Mouse (Mus musculus): ENCODE data around the gene Hist1h2ab. TPM values are rescaled to one million over a fixed set of nuclear protein-coding genes. Genes with fewer than 3 reads are reported as not detected.
A peak's percentile ranks its signal among the peaks of the same experiment; 100 is the strongest.
"Not testable (repeated sequence)": the region's sequence is repeated elsewhere in the genome, so short reads cannot be mapped to it uniquely, and the experiment has no call there.

The Hist1h2ab gene
- 76.6 and 90.4 TPM in 2 replicates for total RNA-seq (2021)
- long read RNA-seq, result 0 reads

GRCm38 (mm10) chr13:23750839-23751477 lies at the start of gene Hist1h2ab:
Hist1h2ab (plus strand) TSS chr13:23751126.
- not testable (repeated sequence) for DNase-seq

DNA sequence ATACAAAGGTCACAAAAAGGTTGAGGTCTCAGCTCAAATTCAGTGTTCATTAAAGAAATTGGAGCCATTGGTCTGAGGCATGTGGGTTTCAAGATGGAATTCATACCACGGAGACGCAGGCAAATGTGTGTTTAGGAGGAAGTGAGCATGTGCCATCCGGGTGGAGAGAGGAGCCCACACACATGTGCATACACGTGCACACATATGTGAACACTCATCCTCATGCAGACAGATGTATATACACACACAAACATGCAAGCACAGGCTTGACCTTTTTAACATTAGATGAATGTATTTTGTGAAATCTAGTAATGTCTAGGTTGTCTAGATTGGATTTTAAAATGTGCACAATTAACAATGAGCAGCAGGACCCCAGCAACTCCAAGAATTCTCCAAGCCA lies 48.7 kb upstream of the Hist1h2ab start:
- no peak for DNase-seq

DNA sequence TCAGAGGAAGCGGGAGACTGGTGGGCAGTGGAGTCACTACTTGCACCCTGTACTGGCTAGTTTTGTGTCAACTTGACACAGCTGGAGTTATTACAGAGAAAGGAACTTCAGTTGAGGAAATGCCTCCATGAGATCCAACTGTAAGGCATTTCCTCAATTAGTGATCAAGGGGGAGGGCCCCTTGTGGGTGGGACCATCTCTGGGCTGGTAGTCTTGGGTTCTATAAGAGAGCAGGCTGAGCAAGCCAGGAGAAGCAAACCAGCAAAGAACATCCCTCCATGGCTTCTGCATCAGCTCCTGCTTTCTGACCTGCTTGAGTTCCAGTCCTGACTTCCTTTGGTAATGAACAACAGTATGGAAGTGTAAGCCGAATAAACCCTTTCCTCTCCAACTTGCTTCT lies 48.1 kb upstream of the Hist1h2ab start:
- DNase-seq, result not testable (repeated sequence)

GRCm38 (mm10) chr13:23705751-23706356 lies 45.1 kb upstream of the Hist1h2ab start:
- DNase-seq, result no peak

- DNase-seq, result no peak
These were observed 44.2 kb upstream of the Hist1h2ab start for GRCm38 (mm10) chr13:23706771-23707170.

DNA sequence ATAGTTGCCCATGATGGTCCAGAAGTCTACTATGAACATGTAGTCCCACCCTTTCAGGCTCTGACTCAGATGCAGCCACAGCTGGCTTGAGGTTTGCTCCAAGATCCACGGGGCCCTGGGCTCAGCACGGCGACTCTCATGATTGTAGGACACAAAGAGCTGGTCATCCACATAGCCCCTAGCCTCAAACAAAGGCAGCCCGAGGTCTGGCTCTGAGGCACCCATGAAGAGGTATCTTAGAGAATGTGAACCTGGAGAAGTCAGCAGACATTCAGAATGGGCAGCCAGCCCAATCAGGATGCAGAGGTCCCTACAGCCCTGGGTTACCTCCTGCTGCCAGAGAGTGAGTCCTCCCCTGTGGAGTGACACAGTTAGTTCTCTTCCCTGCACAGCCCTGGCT lies 42.9 kb upstream of the Hist1h2ab start:
- no peak for DNase-seq

DNA sequence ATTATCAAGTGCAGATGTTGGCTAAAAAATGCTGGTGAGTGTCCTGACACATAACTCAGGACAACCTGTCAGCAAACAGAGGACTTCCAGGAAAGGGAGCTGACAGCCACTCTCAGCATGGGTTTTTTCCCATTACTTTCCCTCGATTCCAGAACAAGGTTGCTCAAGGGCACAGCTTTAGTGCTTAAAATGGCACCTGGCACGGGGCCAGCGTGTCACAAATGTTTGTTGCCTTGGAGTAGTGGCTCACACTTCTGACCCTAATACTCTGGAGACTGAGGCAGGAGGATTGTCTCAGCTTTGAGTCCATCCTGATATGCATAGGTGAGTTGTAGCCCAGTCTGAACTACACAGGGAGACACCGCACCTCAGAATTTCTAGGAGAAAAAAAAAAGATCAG lies 42.3 kb upstream of the Hist1h2ab start:
- peak; percentile 27 for DNase-seq

DNA sequence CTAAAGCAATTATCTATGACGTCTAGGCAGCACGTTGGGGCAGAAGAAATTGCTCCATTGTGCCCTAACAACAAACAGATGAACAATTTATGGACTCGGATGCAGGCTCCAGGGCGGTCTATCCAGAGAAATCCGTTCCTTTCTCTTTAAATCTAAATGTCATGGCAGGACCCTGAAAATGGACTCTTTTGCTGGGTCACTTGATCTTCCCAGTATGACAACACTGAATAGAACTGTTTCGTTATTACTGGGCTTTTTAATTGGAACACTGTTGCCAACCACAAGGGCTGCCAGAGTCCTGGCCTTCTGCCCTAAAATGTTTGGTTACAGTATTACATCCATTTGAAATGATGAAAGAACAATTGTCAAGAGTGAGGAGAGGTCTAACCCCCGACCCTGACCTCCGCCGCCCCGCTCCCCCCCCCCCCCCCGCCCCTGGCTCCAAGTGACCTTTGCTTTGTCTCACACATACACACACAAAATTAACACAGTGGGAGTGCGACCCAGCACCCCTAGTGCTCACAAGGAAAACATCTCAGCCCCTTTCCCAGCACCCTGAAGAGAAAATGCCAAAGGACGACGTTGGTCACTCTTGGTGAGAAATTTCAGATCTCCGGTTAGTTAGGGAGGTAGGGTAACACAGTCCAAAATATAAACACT lies 41.1 kb upstream of the Hist1h2ab start:
- no peak for DNase-seq

DNA sequence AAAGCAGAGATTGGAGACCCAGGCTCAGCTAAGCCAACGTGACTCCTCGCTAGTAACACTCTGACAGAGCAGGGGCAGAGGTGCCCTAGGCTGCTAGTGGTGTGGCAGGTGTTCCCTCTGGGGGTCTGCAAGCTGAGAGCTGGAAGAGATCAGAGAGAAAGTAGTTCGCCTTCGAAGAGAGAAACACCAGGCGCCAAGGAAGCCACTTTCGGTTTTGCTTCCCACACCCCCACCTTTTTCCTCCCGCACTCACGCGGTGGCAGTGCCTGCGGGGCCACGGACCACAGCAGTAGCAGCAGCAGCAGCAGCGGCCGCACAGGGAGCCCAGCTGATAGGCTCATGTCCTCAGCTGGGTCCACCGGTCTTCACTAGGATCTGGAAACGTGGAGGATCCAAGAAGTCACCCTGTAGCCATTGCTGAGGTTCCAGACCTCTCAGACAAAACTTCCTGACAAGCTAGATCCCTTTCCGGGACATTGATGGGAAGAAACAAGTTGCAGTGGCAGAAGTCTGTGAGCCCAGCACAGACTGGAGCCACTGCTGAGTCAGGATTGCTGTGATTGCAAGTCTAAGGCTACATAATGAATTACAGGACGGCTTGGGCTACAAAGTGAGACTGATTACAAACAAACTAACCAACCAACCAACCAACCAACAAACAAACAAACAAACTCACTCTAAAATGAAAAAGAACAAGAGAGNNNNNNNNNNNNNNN lies 40.4 kb upstream of the Hist1h2ab start, which contains the start of gene Hfe:
TSS of gene Hfe (minus strand) at position 481 of the 716 bp plus-strand sequence.
- peak; percentile 66 for DNase-seq

DNA sequence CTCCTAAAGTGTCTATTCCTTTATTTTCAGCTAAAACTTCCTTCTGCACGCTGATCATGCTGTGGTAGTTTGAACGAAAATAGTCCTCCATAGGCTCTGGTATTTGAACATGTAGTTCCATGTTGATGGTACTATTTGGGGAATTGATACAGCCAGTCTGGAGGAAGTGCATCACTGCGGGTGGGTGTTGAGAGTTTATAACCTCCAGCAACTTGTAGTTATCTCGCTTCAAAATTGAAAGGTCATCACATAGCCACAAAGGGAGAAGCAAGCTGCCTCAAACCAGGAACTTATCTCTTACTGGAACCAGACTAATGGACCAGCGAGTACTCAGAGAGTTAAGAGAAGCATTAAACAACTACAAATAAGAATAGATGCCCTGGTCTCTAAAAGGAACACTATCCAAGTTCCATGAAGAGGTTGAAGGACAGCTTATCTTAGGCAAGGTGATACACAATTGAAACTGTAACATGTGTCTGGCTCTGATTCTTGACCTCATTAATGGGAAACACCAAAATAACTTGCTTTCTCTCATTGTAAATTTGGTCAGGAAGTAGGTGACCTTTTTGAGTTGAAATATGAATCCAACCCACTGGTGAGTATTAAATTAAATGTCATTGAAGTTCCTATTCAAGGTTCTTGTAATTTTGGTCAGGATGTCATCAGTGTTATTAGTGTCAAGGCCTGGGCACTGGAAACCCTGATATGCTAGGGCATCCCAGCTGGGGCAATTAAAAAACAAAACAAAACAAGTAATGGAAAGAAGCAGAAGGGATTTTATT lies 34.5 kb upstream of the Hist1h2ab start:
- DNase-seq, result no peak

GRCm38 (mm10) chr13:23717176-23717575 lies 33.8 kb upstream of the Hist1h2ab start:
- DNase-seq, result no peak

DNA sequence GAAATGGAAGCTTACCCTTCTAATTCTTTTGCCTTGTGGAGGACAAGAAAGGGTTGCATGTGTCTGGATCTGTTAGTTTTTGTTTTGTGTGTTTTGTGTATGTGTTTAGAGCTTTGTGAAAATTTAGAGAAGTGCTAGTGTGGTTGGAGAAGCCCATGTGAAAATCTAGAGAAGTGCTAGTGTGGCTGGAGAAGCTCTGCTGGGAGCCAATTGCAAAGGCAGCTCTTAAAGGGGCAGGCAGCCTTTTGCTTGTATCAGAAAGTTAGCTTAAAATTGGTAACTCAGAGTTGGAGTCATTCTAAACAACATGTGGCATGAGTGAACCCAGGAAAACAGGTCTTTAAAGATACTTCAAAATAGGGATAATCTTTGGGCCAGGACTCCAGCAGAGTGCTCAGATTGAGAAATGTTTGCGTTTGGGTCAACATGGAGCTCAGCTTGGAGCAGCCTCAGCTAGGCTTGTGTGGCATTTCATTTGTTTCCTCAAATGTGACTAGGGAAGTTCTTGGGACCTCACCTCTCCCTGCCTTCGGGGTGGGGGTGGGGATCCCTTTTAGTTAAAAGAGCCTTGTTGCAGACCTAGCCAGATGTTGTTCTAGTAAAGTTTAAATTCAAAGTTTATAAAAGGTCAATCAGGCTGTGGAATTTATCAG lies 33.2 kb upstream of the Hist1h2ab start:
- not testable (repeated sequence) for DNase-seq

GRCm38 (mm10) chr13:23724239-23724638 lies 26.7 kb upstream of the Hist1h2ab start:
- DNase-seq, result no peak

- no peak for DNase-seq
These were observed 25.7 kb upstream of the Hist1h2ab start for GRCm38 (mm10) chr13:23725213-23725612.

DNA sequence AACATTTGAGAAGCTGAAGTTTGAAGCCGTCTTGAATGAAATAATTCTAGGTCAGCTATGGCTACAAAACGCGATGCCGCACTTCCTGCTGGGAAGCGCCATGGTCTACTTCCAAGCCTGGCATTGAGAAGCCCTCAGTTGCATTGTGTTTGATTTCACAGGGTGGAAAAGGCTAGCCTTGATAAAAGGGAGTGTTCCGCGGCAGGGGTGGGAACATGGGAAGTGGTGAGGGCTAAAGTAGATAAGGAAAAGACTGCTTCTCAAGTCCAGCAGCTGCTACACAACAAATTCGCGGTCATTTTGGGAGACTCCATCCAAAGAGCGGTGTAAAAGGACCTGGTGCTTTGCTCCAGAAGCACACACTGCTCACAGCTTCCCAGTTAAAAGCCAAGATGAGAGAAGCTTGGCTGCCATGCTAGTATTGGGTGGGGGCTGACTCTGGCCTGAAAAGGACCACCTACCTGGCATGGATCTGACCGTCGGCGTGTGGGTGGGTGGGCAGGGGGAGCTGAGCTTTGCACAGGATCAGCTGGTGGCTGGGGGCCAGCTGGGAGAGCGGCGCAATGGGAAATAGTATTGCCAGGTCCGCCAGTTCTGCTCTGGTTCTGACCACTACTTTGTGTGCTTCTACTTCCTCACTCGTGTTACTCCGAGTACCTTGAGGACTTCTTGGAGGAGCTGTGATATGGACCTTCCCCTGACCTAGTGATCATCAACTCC lies 22.3 kb upstream of the Hist1h2ab start:
- no peak for DNase-seq

DNA sequence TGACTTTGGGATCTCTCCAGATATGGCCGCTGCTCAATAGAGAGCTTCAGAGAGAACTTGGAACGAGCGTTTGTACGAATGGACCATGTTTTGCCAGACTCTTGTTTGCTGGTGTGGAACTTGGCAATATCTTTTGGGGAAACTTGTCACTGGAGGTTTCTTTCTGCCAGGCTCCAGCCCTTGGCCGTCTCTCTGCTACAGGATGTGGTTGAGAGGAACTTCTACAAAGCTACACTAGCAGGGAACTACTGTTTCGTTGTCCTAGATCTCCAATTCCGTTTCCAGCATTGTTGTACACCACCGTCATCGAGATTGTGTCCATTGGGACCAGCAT lies 21.8 kb upstream of the Hist1h2ab start:
- DNase-seq, result no peak

DNA sequence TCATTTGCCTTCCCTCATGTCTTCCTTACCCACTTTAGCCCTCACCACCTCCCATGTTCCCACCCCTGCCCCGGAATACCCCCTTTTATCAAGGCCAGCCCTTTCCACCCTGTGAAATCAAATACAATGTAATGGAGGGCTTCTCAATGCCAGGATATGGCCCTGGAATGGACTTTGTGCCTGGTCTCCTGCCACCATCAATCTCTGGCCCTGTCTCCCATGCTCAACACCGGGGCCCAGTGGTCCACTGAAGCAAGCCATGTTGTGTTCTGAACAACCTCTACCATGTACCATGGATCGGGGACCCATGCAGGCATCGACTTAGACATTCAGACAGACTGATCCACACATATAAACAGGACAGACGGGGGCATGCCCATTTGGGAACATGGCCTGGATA lies 21.2 kb upstream of the Hist1h2ab start:
- DNase-seq, result no peak

DNA sequence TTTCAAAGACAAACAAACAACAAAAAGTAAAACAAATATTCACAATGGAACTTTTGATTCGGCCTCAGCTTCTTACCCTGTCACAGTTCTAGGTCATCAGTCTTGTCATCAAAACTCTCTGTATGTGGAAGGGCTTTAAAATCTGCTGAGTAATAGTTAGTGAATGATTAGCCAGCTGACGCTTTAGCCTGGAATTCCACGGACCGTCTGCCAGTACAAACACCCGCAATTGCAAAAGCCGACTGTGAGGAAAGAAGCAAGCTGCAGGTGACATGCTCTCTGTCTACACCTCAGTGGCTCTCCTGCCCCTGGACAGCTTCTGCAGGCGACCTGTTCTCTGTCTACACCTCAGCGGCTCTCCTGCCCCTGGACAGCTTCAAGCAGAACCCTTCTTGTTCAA lies 20.4 kb upstream of the Hist1h2ab start:
- DNase-seq, result no peak

- DNase-seq, result no peak
These were observed 18.6 kb upstream of the Hist1h2ab start for GRCm38 (mm10) chr13:23732156-23732804.

- no peak for DNase-seq
These were observed 13.8 kb upstream of the Hist1h2ab start for GRCm38 (mm10) chr13:23737091-23737490.

Measured in adrenal gland, postnatal 25 days (tissue).